Mouse (Mus musculus) thymus, postnatal 25 days (tissue): ENCODE data around the gene Haghl.
A peak's percentile ranks its signal among the peaks of the same experiment; 100 is the strongest.

Experiments used
- DNase-seq: peaks from one replicate; pipeline ENCODE4 v3.0.0; 2022

Haghl gene

GRCm38 (mm10) chr17:25785281-25785745, at the start of gene Haghl:
Haghl (minus strand) TSS chr17:25785673.
- DNase-seq, result peak; percentile 94

- no peak for DNase-seq
Measured at GRCm38 (mm10) chr17:25834595-25835222, 49.2 kb upstream of the Haghl start.

- no peak for DNase-seq
Measured at GRCm38 (mm10) chr17:25833961-25834594, 48.6 kb upstream of the Haghl start.

- no peak for DNase-seq
Measured at GRCm38 (mm10) chr17:25833291-25833663, 47.8 kb upstream of the Haghl start, which contains the start of gene Stub1. Stub1 (minus strand) TSS chr17:25833404.

GRCm38 (mm10) chr17:25832436-25833290, 47.2 kb upstream of the Haghl start:
- DNase-seq, result peak; percentile 97

- no peak for DNase-seq
Measured at GRCm38 (mm10) chr17:25831451-25832281, 46.2 kb upstream of the Haghl start.

GRCm38 (mm10) chr17:25830806-25831431, 45.4 kb upstream of the Haghl start:
- no peak for DNase-seq

GRCm38 (mm10) chr17:25830200-25830753, 44.8 kb upstream of the Haghl start:
- no peak for DNase-seq

GRCm38 (mm10) chr17:25829558-25830017, 44.1 kb upstream of the Haghl start:
- no peak for DNase-seq

- peak; percentile 78 for DNase-seq
Measured at GRCm38 (mm10) chr17:25828712-25829557, 43.5 kb upstream of the Haghl start, which contains the start of gene Jmjd8. Jmjd8 (plus strand) TSS chr17:25828867.

GRCm38 (mm10) chr17:25828223-25828594, 42.7 kb upstream of the Haghl start:
- DNase-seq, result peak; percentile 41

GRCm38 (mm10) chr17:25827546-25828222, 42.2 kb upstream of the Haghl start:
- DNase-seq, result no peak

- DNase-seq, result no peak
Measured at GRCm38 (mm10) chr17:25827011-25827410, 41.5 kb upstream of the Haghl start.

GRCm38 (mm10) chr17:25825984-25826570, 40.6 kb upstream of the Haghl start:
- no peak for DNase-seq

GRCm38 (mm10) chr17:25825311-25825710, 39.8 kb upstream of the Haghl start:
- DNase-seq, result no peak

- DNase-seq, result no peak
Measured at GRCm38 (mm10) chr17:25824362-25825142, 39.1 kb upstream of the Haghl start.

GRCm38 (mm10) chr17:25823452-25823851, 38.0 kb upstream of the Haghl start, which contains the start of gene Wdr24:
Wdr24 (plus strand) TSS chr17:25823627.
- DNase-seq, result peak; percentile 83
